Mouse (Mus musculus) small intestine, adult 2 months (tissue): ENCODE data around the gene Tmsb4x. TPM values are rescaled to one million over a fixed set of nuclear protein-coding genes. Genes with fewer than 3 reads are reported as not detected.

ENCODE experiments used
- H3K27ac ChIP-seq: fragments of 200-500 bp; 2 replicates; pipeline ENCODE4 v1.5.1; 2012; ENCODE audit warnings: low read depth, low read length, control low read depth, inconsistent platforms; ENCODE audit not compliant: insufficient read depth
- H3K27me3 ChIP-seq: fragments of 200-500 bp; 2 replicates; pipeline ENCODE4 v1.6.1; 2012; ENCODE audit warnings: mild to moderate bottlenecking, moderate library complexity, low read length, inconsistent platforms; ENCODE audit not compliant: control insufficient read depth, insufficient read depth
- H3K36me3 ChIP-seq: fragments of 200-500 bp; 2 replicates; pipeline ENCODE4 v1.6.1; 2012; ENCODE audit warnings: mild to moderate bottlenecking, low read length, control low read depth, inconsistent platforms; ENCODE audit not compliant: control insufficient read depth, insufficient read depth
- H3K4me1 ChIP-seq: fragments of 200-500 bp; 2 replicates; pipeline ENCODE4 v1.6.1; 2012; ENCODE audit warnings: low read length, inconsistent platforms, mixed read lengths; ENCODE audit not compliant: control insufficient read depth, insufficient read depth, insufficient read length
- H3K4me3 ChIP-seq: fragments of 200-500 bp; 2 replicates; pipeline ENCODE4 v1.5.1; 2012; ENCODE audit warnings: low read depth, mild to moderate bottlenecking, control low read depth, inconsistent platforms, low read length, moderate library complexity
- CTCF ChIP-seq: fragments of 200-500 bp; IDR thresholded peaks from 2 replicates; pipeline ENCODE4 v1.5.1; 2012; ENCODE audit warnings: low read depth, mild to moderate bottlenecking, control low read depth, inconsistent platforms, low read length, moderate library complexity, mixed read lengths; ENCODE audit not compliant: insufficient replicate concordance, insufficient read length; ENCODE audit errors: extremely low read depth
- POLR2A ChIP-seq: fragments of 200-500 bp; IDR thresholded peaks from 2 replicates; pipeline ENCODE4 v1.6.1; 2012; ENCODE audit warnings: low read depth, mild to moderate bottlenecking, control low read depth, inconsistent platforms, low read length, moderate library complexity
- WGBS: fragments of 180-500 bp; shearing (Covaris S2); methylation state at CpG from one replicate; pipeline ENCODE4 v1.1.7; 2018; 5-methylcytosine and 5-hydroxymethylcytosine counted together
- polyA plus RNA-seq: library from polyadenylated mRNA; depleted of rRNA; stranded (reverse); fragments of >200 nt; gene quantifications from 2 replicates; pipeline ENCODE4 v1.2.3, GENCODE M21; 2012

The Tmsb4x gene
- polyA plus RNA-seq, 1 experiment: 57.7 TPM

DNA sequence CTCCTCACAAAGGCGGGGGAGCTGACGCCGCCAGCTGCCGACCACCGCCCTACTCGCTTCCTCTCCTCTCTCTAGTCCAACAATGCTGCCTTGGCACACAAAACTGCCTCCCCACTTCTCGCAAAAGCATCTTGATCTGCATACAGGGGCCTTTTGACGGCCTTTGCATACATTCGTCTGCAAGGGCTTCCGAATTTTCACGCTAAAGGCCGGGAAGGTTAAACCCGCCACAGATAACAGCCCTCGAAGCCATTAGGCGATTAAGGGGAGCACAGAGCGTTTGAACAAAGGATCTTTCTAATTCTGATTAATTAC is 652 bp downstream of the Tmsb4x start:
- TF ChIP-seq CTCF (no peak), POLR2A (no peak)
- Histone ChIP-seq H3K4me3 (peak overlapping the region; percentile 82), H3K4me1 (peaks cover 5% of the 10 kb centered on the region; the same call in 1 of the 2 replicates), H3K27ac (peak overlapping the region; percentile 91), H3K36me3 (peaks cover 10% of the 10 kb centered on the region), H3K27me3 (no peaks in the 10 kb centered on the region)
- WGBS: 13% methylated on average over 16 of the region's 16 CpGs

DNA sequence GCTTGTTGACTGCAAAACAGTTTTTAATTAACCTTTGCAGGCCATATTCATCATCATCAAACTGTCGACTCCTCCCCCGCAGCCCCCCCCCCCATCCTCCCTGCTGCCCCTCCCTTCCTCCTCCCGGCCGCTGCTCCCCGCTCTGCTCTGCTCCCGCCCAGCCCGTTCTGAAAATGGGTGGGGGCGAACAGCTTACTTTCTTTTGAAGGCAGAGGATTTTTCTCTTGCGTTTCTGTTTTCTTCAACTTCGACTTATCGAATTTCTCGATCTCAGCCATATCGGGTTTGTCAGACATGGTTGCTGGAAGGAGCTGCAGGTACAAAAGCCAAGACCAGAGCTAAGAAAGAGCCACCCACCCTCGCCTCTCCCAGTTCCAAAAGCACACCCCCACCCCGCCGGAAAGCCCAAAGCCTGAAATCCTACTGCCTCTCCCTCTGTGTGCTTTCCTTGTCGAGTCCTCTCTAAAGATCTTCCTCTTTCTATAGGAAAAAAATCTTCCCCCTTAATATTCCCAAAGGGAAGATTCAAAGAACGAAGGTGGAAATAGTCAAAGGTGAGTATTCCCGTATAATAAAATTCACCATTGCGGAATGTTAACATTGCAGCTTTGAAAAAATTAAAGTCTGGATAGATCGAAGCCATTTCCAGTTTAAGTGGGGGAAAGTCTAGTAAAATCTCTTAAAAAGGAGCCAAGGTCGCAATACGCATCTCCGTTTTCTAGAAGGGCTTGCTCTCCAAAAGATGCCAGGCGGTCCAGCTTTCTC is 1.2 kb downstream of the Tmsb4x start:
- peak overlapping the region; percentile 91 for H3K27ac ChIP-seq
- WGBS: 16% methylated on average over 25 of the region's 25 CpGs
- H3K4me1 ChIP-seq: peaks cover 5% of the 10 kb centered on the region; the same call in 1 of the 2 replicates
- TF ChIP-seq POLR2A (no peak), CTCF (no peak)
- peak overlapping the region; percentile 82 for H3K4me3 ChIP-seq
- H3K27me3 ChIP-seq: no peaks in the 10 kb centered on the region
- H3K36me3 ChIP-seq: peaks cover 10% of the 10 kb centered on the region

DNA sequence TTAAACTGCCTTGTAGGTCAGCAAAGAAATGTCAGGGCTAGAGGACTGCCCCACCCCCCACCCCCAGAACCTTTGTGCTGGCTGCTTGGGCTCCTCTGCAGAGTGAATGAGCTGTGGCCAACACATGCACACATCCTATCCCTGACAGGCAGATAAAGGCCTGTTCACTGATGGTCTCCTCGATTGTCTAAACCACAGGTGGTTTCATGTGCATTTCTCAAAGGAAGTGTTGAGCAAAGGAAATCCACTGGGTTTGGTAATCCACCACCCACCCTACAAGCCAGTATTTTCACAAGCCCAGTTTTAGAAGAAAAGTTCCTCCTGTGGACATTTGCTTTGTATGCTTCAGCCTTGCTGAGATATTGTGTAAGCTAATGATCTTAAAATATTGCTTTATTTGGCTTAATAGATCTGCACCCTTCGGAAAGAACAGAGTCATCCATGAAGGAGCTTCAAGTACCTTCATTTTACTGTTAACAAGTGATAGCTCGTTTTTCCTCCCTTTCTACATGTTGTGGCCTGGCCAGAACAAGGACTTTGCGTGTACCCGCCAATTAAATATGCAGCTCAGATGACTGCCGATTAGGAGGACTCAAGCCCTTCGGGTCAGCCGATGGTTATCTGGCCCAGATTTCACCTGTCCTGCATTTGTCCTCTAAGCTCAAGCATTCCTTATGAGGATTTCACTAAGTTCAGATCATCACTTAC is 3.1 kb downstream of the Tmsb4x start:
- Histone ChIP-seq H3K4me1 (no peaks in the 10 kb centered on the region), H3K27ac (peak overlapping the region; percentile 77), H3K4me3 (no peak overlapping the region), H3K27me3 (no peaks in the 10 kb centered on the region), H3K36me3 (peaks cover 10% of the 10 kb centered on the region)
- no peak for TF ChIP-seq CTCF
- no peak for TF ChIP-seq POLR2A
- WGBS: 33% methylated on average over 8 of the region's 8 CpGs

DNA sequence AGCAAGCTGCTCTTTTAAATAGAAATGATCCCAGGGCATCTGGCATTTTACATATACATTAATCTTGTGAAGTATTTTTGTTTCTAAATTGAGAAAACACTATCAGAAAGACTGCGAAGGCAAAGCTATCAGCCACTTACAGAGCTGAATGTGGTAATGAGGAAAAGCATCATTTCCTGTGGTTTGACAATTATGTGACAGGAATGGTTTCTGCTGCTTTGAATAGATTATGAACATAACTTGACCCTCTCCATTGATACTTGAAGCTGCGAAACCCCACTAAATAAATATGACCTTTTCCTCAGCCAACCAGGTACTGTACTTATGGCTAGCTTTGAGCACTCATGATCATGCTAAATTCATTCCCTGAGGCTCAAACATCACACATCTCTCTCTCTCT is 7.8 kb downstream of the Tmsb4x start:
- no peaks in the 10 kb centered on the region for H3K4me1 ChIP-seq
- H3K27me3 ChIP-seq: no peaks in the 10 kb centered on the region
- no peaks in the 10 kb centered on the region for H3K36me3 ChIP-seq
- WGBS: 88% methylated on average over 2 of the region's 2 CpGs
- no peak for TF ChIP-seq POLR2A
- no peak for TF ChIP-seq CTCF
- H3K4me3 ChIP-seq: no peak overlapping the region
- peak overlapping the region; percentile 59; the same call in 1 of the 2 replicates for H3K27ac ChIP-seq

DNA sequence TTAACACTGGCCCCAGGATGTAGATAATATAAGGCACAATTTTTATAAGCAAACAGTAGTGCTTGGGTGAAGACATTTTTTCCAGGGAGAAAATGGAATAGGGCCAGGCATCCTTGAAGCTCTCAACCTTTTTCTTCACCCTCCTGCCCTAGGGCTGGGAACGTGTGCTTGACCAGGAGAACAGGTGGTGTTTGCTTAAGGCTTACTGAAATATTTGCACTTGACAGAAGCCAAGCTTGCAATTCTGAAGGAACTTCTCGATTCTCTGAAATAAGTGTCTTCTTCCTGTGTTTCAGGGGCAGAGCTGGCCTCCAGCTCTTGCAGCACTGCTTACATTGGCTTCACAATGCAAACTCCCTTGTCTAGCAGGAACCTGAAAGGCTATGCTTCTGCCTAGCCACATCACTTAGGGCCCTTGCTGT is 13.9 kb downstream of the Tmsb4x start:
- Histone ChIP-seq H3K27me3 (no peaks in the 10 kb centered on the region), H3K4me3 (no peak overlapping the region), H3K36me3 (no peaks in the 10 kb centered on the region), H3K27ac (peak overlapping the region; percentile 51; the same call in 1 of the 2 replicates), H3K4me1 (no peaks in the 10 kb centered on the region)
- WGBS: 22% methylated on average over 2 of the region's 2 CpGs
- TF ChIP-seq CTCF: no peak
- no peak for TF ChIP-seq POLR2A

DNA sequence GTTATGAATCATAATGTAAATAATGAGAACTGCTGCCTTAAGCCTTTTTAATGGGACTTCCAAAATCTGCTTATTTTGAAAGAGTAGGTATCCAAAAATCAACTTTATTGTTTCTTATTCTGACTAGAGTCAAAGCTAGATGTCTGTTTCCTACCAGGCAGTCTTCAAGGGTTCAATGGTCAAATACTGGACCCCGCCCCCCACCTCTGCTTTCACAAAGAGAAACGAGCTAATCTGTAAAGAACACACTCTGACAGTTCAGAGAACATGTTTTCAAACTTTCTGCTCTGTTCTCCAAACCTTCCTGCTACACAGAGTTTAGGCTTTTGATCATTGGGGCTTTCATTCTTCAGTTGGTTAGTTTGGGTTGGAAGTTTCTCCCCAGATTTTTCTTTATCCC is 22.8 kb downstream of the Tmsb4x start:
- 39% methylated on average over 2 of the region's 2 CpGs for WGBS
- H3K4me1 ChIP-seq: no peaks in the 10 kb centered on the region
- TF ChIP-seq POLR2A: no peak
- TF ChIP-seq CTCF: no peak
- no peak overlapping the region for H3K4me3 ChIP-seq
- H3K27ac ChIP-seq: no peak overlapping the region
- H3K36me3 ChIP-seq: no peaks in the 10 kb centered on the region
- no peaks in the 10 kb centered on the region for H3K27me3 ChIP-seq

DNA sequence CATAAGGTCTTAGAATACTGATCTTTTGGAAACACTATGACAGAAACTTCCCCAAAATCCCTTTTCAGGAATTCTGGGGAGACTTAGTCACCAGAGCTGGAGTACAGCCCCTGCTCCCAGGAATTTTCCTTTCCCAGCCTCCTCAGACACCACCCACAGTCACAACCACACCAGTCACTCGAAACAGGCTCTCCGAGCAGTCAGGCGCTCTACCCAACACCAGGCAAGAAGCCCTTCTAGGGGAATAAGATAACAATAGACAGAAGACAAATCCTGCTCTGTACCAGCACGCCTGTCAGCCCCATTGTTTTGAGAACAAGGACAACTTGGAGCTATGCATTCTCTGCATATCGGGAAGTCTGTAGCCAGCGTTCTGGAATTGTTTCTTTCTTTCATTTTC is 25.6 kb downstream of the Tmsb4x start:
- H3K27me3 ChIP-seq: no peaks in the 10 kb centered on the region
- H3K36me3 ChIP-seq: no peaks in the 10 kb centered on the region
- no peak overlapping the region; the same call in 1 of the 2 replicates for H3K27ac ChIP-seq
- 28% methylated on average over 6 of the region's 6 CpGs for WGBS
- H3K4me3 ChIP-seq: no peak overlapping the region
- no peaks in the 10 kb centered on the region for H3K4me1 ChIP-seq
- TF ChIP-seq CTCF (no peak), POLR2A (no peak)
